Mouse (Mus musculus) left cerebral cortex, adult 8-10 months (tissue): ENCODE results near the gene Kifc1. TPM values are rescaled to one million over a fixed set of nuclear protein-coding genes. Genes with fewer than 3 reads are reported as not detected.
"Not testable (repeated sequence)": the region's sequence is repeated elsewhere in the genome, so short reads cannot be mapped to it uniquely, and the experiment has no call there.

ENCODE experiments used
- DNase-seq, 2 experiments: peaks; one replicate each; pipeline ENCODE4 v3.0.0; 2022; ENCODE audit warnings: low spot score in 2 of 2
- total RNA-seq, 4 experiments: library from RNA; stranded (reverse); gene quantifications; 2 replicates each; pipeline ENCODE4 v1.2.4; 2022

Gene Kifc1
- total RNA-seq, 4 experiments from 2014 or later: 2.0 to 3.0 (median 2.9) TPM

- peak; percentile 47 to 49 for DNase-seq
Measured at GRCm38 (mm10) chr17:33919351-33920281, 29.2 kb upstream of the Kifc1 start.

GRCm38 (mm10) chr17:33918293-33919203 lies 28.1 kb upstream of the Kifc1 start:
- peak in 1 of 2 experiments; percentile 31 for DNase-seq

- DNase-seq: peak in 1 of 2 experiments; percentile 26
Measured at GRCm38 (mm10) chr17:33917656-33918292, 27.3 kb upstream of the Kifc1 start.

GRCm38 (mm10) chr17:33916847-33917655 lies 26.6 kb upstream of the Kifc1 start:
- peak in 1 of 2 experiments; percentile 36 for DNase-seq

- peak in 1 of 2 experiments; percentile 28 for DNase-seq
Measured at GRCm38 (mm10) chr17:33916294-33916693, 25.8 kb upstream of the Kifc1 start.

GRCm38 (mm10) chr17:33915671-33916250 lies 25.3 kb upstream of the Kifc1 start, which contains the start of the genes Tapbp and Zbtb22:
Gene Tapbp, plus strand, starts transcription at chr17:33915899.
Gene Zbtb22, plus strand, starts transcription at chr17:33915904.
- DNase-seq: peak; percentile 94 to 97

GRCm38 (mm10) chr17:33914969-33915391 lies 24.5 kb upstream of the Kifc1 start:
- peak in 1 of 2 experiments; percentile 9 for DNase-seq

GRCm38 (mm10) chr17:33913905-33914304 lies 23.4 kb upstream of the Kifc1 start:
- no peak for DNase-seq

- no peak for DNase-seq
Measured at GRCm38 (mm10) chr17:33913264-33913663, 22.8 kb upstream of the Kifc1 start.

- DNase-seq: peak in 1 of 2 experiments; percentile 24
Measured at GRCm38 (mm10) chr17:33911813-33912414, 21.5 kb upstream of the Kifc1 start.

- DNase-seq: no peak
Measured at GRCm38 (mm10) chr17:33911052-33911812, 20.8 kb upstream of the Kifc1 start.

- no peak for DNase-seq
Measured at GRCm38 (mm10) chr17:33910346-33911051, 20.0 kb upstream of the Kifc1 start.

- DNase-seq: no peak
Measured at GRCm38 (mm10) chr17:33909869-33910250, 19.4 kb upstream of the Kifc1 start.

- DNase-seq: peak; percentile 94 to 99
Measured at GRCm38 (mm10) chr17:33909077-33909868, 18.8 kb upstream of the Kifc1 start, which contains the start of gene Daxx. Gene Daxx, plus strand, starts transcription at chr17:33909414.

- DNase-seq: peak in 1 of 2 experiments; percentile 63
Measured at GRCm38 (mm10) chr17:33908331-33909076, 18.0 kb upstream of the Kifc1 start.

- not testable (repeated sequence) for DNase-seq
Measured at GRCm38 (mm10) chr17:33904835-33905234, 14.4 kb upstream of the Kifc1 start, which contains the start of gene Platr17. Gene Platr17, plus strand, starts transcription at chr17:33905135.
